Mouse (Mus musculus) G1E (cell line): ENCODE data around the gene Nmur1.
A peak's percentile ranks its signal among the peaks of the same experiment; 100 is the strongest.

Experiments used
- CTCF ChIP-seq: IDR thresholded peaks from 2 replicates; pipeline ENCODE4 v1.5.1; 2012; ENCODE audit warnings: low read depth, low read length, inconsistent platforms, mixed read lengths
- GATA1 ChIP-seq: IDR thresholded peaks from 2 replicates; pipeline ENCODE4 v1.6.1; 2012; ENCODE audit warnings: borderline replicate concordance, low read length, inconsistent platforms, mixed read lengths
- GATA2 ChIP-seq: IDR thresholded peaks from 2 replicates; pipeline ENCODE4 v1.6.1; 2012; ENCODE audit warnings: low read depth, low read length, inconsistent platforms, borderline replicate concordance
- POLR2AphosphoS5 ChIP-seq: IDR thresholded peaks from 2 replicates; pipeline ENCODE4 v1.6.1; 2012; ENCODE audit warnings: low read depth, low read length, inconsistent platforms; ENCODE audit not compliant: insufficient replicate concordance
- TAL1 ChIP-seq: conservative IDR thresholded peaks from 2 replicates; pipeline ENCODE4 v1.6.1; 2012; ENCODE audit warnings: low read depth, low read length, inconsistent platforms, mixed read lengths

GRCm38 (mm10) chr1:86439487-86440170 lies 13.6 kb upstream of the Nmur1 start:
- 0 out of 2 replicates have a peak, but pooled peaks have one; percentile 2 for TF ChIP-seq CTCF
- TF ChIP-seq GATA1 = no peak
- TF ChIP-seq TAL1 = no peak
- no peak for TF ChIP-seq POLR2AphosphoS5
- no peak for TF ChIP-seq GATA2
